Mouse (Mus musculus): ENCODE results near the gene Fam19a2. TPM values are rescaled to one million over a fixed set of nuclear protein-coding genes. Genes with fewer than 3 reads are reported as not detected.

The Fam19a2 gene
- total RNA-seq, 2 experiments from 2014 or later = 0.12 to 0.17 TPM

DNA sequence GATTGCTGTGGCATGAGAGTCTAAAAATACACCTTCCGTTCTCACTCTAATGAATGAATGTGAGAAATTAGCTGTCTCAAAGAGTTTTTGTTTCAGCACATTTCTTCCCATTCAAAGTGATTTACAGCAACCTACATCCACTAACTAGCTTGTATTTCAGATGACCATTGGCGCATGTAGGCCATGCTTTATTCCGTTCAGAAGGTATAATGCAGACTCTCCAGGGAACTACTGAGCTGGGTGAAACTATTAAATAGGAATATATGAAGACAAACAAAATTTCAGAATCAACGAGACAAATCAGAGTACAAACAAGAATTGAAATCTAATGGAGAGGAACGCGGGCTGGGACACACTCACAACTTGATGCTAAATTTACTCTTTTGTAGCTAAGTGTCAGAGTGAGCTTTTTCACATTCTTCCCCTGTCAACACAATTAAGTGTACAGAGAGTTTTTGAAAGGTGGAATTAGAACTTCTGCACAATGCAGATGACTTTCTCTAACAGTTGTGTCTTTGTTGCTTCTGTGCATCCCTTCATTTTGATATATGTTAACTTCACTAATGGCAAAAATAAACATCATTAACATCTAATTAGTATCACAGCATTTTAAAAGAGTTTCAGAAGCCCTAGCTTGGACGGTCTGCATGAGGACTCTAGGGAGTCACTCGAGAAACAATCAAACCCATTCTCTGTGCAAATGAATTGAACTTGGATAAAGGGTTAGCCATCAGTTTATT, 428.6 kb downstream of the Fam19a2 start:
- DNase-seq = no peak
- intact Hi-C loops (cut with DNase I) = no loop called here

DNA sequence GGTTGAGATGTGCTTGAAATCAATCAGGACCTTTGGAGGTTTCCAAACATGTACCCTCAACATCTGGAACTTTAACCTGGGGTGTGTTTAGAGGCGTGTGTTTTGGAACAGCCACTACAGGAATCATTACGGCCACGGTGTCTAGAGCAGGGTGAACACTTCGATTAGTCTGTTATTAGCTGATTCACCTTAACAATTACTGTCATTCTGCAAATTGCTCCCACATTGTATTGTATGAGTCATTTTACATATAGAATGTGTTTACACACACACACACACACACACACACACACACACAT, 429.1 kb downstream of the Fam19a2 start:
- no peak for DNase-seq
- intact Hi-C loops (cut with DNase I) = no loop called here

DNA sequence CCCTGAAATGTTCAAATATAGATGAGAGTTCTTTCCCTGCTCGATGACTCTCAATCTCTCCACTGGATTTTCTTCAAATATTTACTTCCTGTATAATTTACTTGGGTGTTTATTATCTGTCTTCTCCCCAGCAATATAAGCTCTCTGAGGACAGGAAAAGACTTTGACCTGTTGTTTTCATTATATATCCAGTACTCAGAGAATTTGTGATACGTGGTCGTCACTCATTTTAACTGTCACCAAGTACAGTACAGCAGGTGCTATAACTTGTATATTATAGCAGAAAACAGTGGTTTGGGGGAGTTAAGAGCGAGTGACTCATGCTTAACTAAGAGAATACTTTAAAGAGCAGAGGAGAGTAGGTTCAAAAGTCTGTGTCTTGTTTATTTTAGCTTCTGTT, 438.8 kb downstream of the Fam19a2 start:
- intact Hi-C loops (cut with DNase I) = no loop called here
- no peak for DNase-seq

DNA sequence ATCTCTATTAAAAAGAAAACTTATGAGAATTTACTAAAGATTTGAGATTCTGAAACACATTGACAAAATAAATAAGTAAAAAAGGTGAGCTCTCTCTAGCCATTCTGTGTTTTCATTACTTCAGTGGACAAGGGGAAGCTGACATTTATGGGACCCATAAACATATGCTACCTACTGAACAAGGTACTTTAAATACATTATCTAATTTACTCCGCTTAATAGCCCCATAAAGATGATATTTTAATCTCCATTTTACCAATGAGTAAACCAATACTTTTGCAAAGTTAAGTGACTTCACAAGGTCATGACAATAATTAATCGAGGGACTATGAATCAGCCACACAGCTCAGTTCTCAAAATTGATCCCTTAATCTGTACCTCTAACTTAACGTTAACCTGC, 443.2 kb downstream of the Fam19a2 start:
- no peak for DNase-seq

DNA sequence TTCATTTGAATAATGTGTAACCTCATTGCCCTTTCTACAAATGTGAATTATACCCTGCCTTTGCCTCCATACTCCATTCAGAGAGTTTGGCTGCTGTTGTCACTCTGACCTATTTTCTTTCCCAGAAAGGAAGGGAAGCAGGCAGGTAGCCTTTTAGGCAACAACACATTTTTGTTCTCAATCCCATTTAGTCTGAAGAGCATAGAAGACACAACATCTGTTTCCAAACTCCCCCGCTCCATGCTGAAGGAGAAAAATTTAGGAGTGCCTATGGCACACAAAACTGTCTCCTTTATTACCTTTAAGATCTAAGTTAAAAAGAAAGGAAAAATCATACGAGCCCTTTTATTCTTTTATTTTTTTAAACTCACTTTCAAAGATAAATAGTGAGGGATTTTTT, 446.9 kb downstream of the Fam19a2 start:
- intact Hi-C loops (cut with DNase I) = no loop called here
- DNase-seq = no peak

More for the DNA sequence above, 443.2 kb downstream of the Fam19a2 start:
- intact Hi-C loops (cut with DNase I) = no loop called here

DNA sequence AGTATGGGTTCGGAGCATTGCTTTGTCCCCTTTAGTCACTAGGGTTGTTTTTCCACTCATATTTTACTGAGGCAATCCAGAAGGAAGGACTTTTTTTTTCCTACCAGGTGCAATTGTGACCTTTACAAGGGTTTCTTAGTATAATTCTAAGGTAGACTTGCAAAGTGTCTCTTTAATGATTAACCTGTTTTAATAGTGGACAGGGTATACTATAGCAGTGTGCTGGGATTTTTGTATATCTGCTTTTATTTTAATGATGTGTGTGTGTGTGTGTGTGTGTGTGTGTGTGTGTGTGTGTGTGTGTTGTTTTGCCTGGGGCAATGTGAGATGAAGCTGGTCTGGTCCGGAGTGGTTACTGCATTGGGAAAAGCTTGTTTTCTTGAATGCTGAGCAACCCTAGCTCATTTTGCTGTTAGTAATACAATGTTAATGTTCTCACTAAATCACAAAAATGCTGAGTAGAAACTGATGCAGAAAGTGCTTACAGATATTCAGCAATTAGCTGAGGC, 458.2 kb downstream of the Fam19a2 start:
- no peak for DNase-seq
- intact Hi-C loops (cut with DNase I) = no loop called here

DNA sequence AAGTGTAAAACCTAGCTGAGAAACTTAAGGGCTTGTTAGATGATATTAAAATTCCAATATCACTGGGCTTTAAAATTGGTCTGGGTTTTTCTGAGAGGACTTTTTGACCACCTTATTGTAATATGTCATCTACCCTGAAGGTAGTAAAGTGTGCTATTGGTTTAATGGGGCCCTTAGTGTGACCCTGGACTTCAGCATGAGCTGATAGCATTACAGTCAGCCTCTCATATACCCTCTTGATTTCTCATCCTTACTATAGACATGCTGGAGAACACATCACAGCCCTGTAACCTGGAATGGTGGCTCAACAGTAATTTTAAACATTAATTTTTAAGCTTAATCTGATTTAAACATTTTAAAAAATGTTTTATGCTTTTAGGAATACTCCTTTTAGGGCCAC, 459.8 kb downstream of the Fam19a2 start:
- intact Hi-C loops (cut with DNase I) = no loop called here
- no peak for DNase-seq

DNA sequence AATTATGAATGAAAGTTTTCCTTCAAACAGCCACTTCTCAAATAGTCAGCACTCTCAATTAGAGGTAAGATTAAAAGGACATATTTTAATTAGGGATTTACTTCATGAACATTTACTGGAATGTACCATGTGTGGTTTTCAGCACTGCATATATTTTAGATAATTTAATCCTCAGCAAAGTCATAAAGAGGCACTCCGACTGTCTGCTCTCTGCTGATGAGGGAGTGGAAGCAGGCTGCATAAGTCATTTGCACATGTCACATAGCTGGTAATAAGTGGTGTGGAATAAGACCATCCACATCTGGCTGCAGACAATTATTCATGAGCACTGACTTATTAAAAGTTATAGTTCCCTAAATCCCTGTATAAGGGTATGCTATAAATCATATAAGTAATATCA, 484.5 kb downstream of the Fam19a2 start:
- intact Hi-C loops (cut with DNase I) = no loop called here
- DNase-seq = no peak

DNA sequence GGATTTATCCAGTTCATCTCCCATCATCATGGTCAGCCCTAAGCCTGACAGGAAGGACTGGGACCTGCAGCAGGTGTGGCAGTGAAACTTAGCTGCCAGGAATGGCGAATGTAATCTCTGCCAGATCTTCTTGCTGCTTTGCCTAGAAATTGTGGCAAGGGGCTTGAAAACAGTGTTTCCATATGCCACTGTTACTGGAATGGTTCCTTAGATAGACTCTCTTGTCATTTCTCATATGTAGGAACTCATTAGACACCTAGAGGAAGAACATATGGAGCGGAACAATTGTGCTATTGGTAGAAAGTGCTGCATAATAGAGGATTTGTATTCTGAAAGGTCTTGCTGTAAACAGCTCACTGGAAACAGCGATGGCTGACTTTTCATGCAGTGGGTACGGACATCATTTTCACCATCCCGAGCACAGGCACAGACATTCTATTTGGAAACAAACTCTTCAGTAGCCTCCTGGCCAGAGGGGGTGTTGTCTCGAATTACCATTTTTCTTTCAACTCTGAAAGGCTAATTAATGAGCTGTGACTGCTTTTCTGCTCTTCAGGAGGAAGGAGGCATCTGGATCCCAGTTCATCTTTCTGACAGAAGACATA, 488.0 kb downstream of the Fam19a2 start:
- intact Hi-C loops (cut with DNase I) = no loop called here

DNA sequence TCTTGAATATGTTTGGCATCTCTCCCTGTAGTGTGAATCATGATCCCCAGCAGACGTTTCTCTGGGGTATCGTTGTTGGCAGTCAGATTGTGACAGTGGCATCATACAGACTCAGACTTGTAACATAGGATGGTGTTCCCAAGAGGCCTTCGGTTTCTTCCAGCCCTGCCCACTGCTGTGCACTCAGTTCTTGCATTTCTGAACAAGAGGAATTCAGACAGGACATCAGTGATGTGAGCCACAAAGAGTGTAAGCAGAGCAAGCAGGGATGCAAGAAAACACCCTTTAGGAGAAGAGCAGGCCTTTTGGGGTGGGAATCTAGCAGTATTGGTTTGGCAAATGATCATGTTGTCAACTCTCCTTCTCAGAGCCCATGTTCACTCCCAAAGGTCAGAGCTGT, 489.0 kb downstream of the Fam19a2 start:
- no peak for DNase-seq
- intact Hi-C loops (cut with DNase I) = no loop called here

More for the DNA sequence above, 488.0 kb downstream of the Fam19a2 start:
- no peak for DNase-seq

DNA sequence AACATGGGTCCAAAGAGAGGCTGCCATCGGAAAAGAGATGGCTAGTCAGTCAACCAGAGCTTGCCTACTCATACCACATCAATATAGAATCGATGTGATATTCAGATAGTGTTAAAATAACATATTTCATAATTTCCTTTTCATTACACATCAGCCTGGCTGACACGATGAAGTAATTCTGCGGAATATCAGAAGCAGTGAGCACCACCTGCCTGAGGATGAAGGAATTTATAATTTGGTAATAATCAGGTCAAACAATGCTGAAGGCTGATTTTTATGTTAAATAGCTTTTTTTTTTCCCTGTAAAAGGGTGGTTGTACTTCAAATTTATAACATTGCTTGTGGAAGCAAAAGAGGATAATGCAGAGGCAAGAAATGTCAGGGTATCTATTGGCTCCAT, 490.2 kb downstream of the Fam19a2 start:
- no peak for DNase-seq
- intact Hi-C loops (cut with DNase I) = no loop called here

DNA sequence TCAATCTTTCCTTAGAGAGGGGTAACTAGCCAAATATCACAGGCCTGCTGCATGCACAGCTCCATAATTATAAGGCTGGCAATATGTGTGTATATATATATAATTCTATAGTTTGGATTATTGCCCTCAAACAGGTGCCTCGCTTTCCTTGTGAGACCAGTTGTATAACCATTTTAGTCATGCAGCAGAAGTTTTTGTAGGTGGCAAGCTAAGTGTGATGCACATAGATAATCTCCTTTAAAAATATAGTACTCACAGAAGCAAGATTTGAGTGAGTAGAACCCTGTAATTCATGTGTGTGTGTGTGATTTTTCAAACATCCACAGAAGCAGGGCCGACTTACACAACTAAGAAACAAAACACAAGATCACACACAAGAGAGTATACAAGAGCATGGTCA, 525.6 kb downstream of the Fam19a2 start:
- intact Hi-C loops (cut with DNase I) = no loop called here

More for the DNA sequence above, 525.6 kb downstream of the Fam19a2 start:
- DNase-seq = no peak

Other genes starting within 250 kb of the Fam19a2 start
- gene Mon2, start 187.5 kb upstream of the Fam19a2 start, total RNA-seq (2021) = 10 to 100 TPM; 49.0 to 53.1 TPM
- 10 to 100 TPM; 81.3 to 81.8 TPM for gene Usp15, start 67.0 kb upstream of the Fam19a2 start, total RNA-seq (2021)